ENCODE assay signal across 12 mouse cellular contexts in the genomic region with DNA sequence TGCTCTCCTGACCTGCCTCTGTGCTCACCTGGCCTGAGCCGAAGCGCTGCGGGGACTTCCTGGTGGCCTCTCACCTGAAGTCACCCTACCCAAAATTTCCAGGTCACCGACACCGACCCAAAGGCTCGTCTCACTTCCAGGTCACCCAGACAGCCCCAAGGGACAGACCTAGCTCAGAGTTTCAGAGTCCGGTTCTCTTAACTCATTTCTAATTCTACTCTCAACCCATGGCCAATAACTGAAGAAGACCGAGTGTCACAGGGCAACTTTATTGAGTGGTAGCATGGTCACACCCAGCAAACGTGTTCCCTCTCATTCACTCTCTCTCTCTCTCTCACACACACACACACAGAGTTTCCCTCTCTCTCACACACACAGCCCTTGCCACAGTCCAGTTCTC. TPM values are rescaled to one million over a fixed set of nuclear protein-coding genes. Genes with fewer than 3 reads are reported as not detected.
DNase-seq lines count a peak whose midpoint lies in the region; ATAC-seq and TF ChIP-seq lines count a peak whose summit lies in the region.
"Had no signal": no experiment of that assay in that cellular context is flagged by ENCODE, and none has a peak within 500 bp of the region (broad histone marks: within the 10 kb centered on the region; RNA-seq: fewer than 3 reads in every experiment).

No protein-coding gene starts in this region.

- no peak for TF ChIP-seq CTCF in forebrain, postnatal 0 days (IDR thresholded peaks at IDR 0.05; ENCODE audit: low read depth)
- TF ChIP-seq CTCF in liver, postnatal 0 days (IDR thresholded peaks at IDR 0.05; ENCODE audit: low read depth) = no peak

- H3K9me3 ChIP-seq in heart, embryonic 14.5 days (ENCODE audit: control insufficient read depth, low read length) = no peaks in the 10 kb centered on the region
- no peaks in the 10 kb centered on the region for H3K9me3 ChIP-seq in ES-E14 (ENCODE audit: control insufficient read depth, insufficient read depth, low read depth, low read length)
- H3K9me3 ChIP-seq in forebrain, postnatal 0 days (ENCODE audit: low read length) = no peaks in the 10 kb centered on the region
- no peaks in the 10 kb centered on the region for H3K9me3 ChIP-seq in liver, postnatal 0 days (ENCODE audit: low read length)

- peaks cover 8 to 11% of the 10 kb centered on the region in 2 experiments; a peak in 3 of 4 replicates for H3K4me1 ChIP-seq in heart, embryonic 14.5 days (ENCODE audit: control insufficient read depth in 2 of 2, insufficient read depth in 2 of 2, low read length in 2 of 2)
- peaks cover 1 to 39% of the 10 kb centered on the region in 2 experiments; a peak in 2 of 4 replicates for H3K4me1 ChIP-seq in ES-E14 (ENCODE audit: control insufficient read depth in 2 of 2, insufficient read depth in 2 of 2, low read length in 2 of 2, poor library complexity in 1 of 2)
- no peaks in the 10 kb centered on the region for H3K4me1 ChIP-seq in forebrain, postnatal 0 days (ENCODE audit: insufficient read depth)
- peaks cover 18% of the 10 kb centered on the region for H3K4me1 ChIP-seq in liver, postnatal 0 days (ENCODE audit: insufficient read depth)

- no peak for ATAC-seq in heart, embryonic 14.5 days (ENCODE audit: insufficient number of reproducible peaks, insufficient read depth, low FRiP score, low read depth)
- ATAC-seq in forebrain, postnatal 0 days = no peak
- ATAC-seq in liver, postnatal 0 days = no peak

- no peak overlapping the region for H3K27ac ChIP-seq in heart, embryonic 14.5 days (replicated peaks in 1 of 2; ENCODE audit: control insufficient read depth in 1 of 2, insufficient read depth in 1 of 2, low read depth in 2 of 2, low read length in 2 of 2)
- H3K27ac ChIP-seq in ES-E14 (ENCODE audit: insufficient read depth, low read depth, low read length, poor library complexity, severe bottlenecking) = peak overlapping the region; percentile 86
- no peak overlapping the region for H3K27ac ChIP-seq in forebrain, postnatal 0 days (ENCODE audit: low read depth, low read length)
- no peak overlapping the region for H3K27ac ChIP-seq in liver, postnatal 0 days (ENCODE audit: low read depth)

- intact Hi-C loops in heart, postnatal 10 days (cut with DNase I) = no loop called here
- intact Hi-C loops in left cerebral cortex, postnatal 36 days (cut with DNase I) = no loop called here

- in situ Hi-C loops in ES-E14 (cut with MboI; ENCODE audit: low sequenced_read_pairs in 2 of 2, unreplicated experiment in 2 of 2) = no loop called here

- 17% methylated on average over 9 of the region's 9 CpGs for WGBS in heart, embryonic 14.5 days
- 18% methylated on average over 9 of the region's 9 CpGs for WGBS in forebrain, postnatal 0 days
- WGBS in liver, postnatal 0 days (ENCODE audit: insufficient replicate concordance) = 10% methylated on average over 9 of the region's 9 CpGs

- peak overlapping the region; percentile 54 to 62; a peak in 3 of 4 replicates for H3K4me3 ChIP-seq in heart, embryonic 14.5 days (ENCODE audit: control insufficient read depth in 1 of 2, insufficient read depth in 1 of 2, low read depth in 1 of 2, low read length in 2 of 2)
- peak overlapping the region; percentile 62 to 72 for H3K4me3 ChIP-seq in ES-E14 (ENCODE audit: insufficient read depth in 1 of 2, low read depth in 1 of 2, low read length in 2 of 2, poor library complexity in 1 of 2, severe bottlenecking in 1 of 2)
- peak overlapping the region; percentile 33; the same call in 1 of the 2 replicates for H3K4me3 ChIP-seq in forebrain, postnatal 0 days (ENCODE audit: low read depth, low read length)
- H3K4me3 ChIP-seq in liver, postnatal 0 days (ENCODE audit: low read depth, low read length) = peak overlapping the region; percentile 54

- peaks cover 35% of the 10 kb centered on the region for H3K27me3 ChIP-seq in heart, embryonic 14.5 days (ENCODE audit: control insufficient read depth, insufficient read depth, low read length)
- peaks cover 32% of the 10 kb centered on the region for H3K27me3 ChIP-seq in forebrain, postnatal 0 days (ENCODE audit: insufficient read depth, low read length)
- H3K27me3 ChIP-seq in liver, postnatal 0 days (ENCODE audit: insufficient read depth, low read length) = peaks cover 22% of the 10 kb centered on the region
- H3K27me3 ChIP-seq: Patski had no signal

- DNase-seq in heart, postnatal 10 days = no peak
- no peak for DNase-seq in ES-E14 (ENCODE audit: low read depth, low spot score)
- DNase-seq in forebrain, postnatal 0 days = no peak
- no peak for DNase-seq in liver, postnatal 0 days
- DNase-seq in left cerebral cortex, postnatal 36 days (ENCODE audit: low spot score in 2 of 2) = no peak
- DNase-seq in adrenal gland, adult 8-10 months = no peak
- DNase-seq in layer of hippocampus, adult 18-20 months (ENCODE audit: low spot score in 2 of 2) = no peak

- H3K4me2 ChIP-seq in heart, embryonic 14.5 days (ENCODE audit: low read length) = peak overlapping the region; percentile 95
- H3K4me2 ChIP-seq in forebrain, postnatal 0 days (ENCODE audit: low read depth) = peak overlapping the region; percentile 67
- peak overlapping the region; percentile 81 for H3K4me2 ChIP-seq in liver, postnatal 0 days (ENCODE audit: low read depth, low read length)

- TF ChIP-seq EP300 in liver, postnatal 0 days (IDR thresholded peaks at IDR 0.05; ENCODE audit: low read depth) = no peak

- peaks cover 14% of the 10 kb centered on the region; the same call in 1 of the 2 replicates for H3K36me3 ChIP-seq in heart, embryonic 14.5 days (ENCODE audit: control insufficient read depth, insufficient read depth, low read length)
- peaks cover 2% of the 10 kb centered on the region; the same call in 1 of the 2 replicates for H3K36me3 ChIP-seq in ES-E14 (ENCODE audit: control insufficient read depth, insufficient read depth, low read length, poor library complexity, severe bottlenecking)
- H3K36me3 ChIP-seq in forebrain, postnatal 0 days (ENCODE audit: insufficient read depth) = peaks cover 12% of the 10 kb centered on the region
- H3K36me3 ChIP-seq in liver, postnatal 0 days (replicated peaks; ENCODE audit: insufficient read depth, low read length) = peaks cover 10% of the 10 kb centered on the region

- H3K9ac ChIP-seq in heart, embryonic 14.5 days (ENCODE audit: low read length) = peak overlapping the region; percentile 61; the same call in 1 of the 2 replicates
- H3K9ac ChIP-seq in ES-E14 (ENCODE audit: insufficient read depth, low read depth, low read length, poor library complexity, severe bottlenecking) = peak overlapping the region; percentile 77
- H3K9ac ChIP-seq in forebrain, postnatal 0 days = no peak overlapping the region
- H3K9ac ChIP-seq in liver, postnatal 0 days (replicated peaks) = no peak overlapping the region; the same call in 1 of the 2 replicates

RNA-seq across cellular contexts. Expression of gene Sfn, which starts 1.7 kb away (rescaled TPM):
- polyA plus RNA-seq in heart, embryonic 14.5 days (2014; fragmentation: Nextera tagmentation; extraction: Ambion mirVana) = 0.40 and 1.4 TPM in 2 replicates
- total RNA-seq in heart, postnatal 10 days (2021) = 1 to 10 TPM; 1.3 to 1.9 TPM
- 35.8 and 46.6 TPM in 2 replicates for total RNA-seq in ES-E14 (2012; rRNA removed)
- total RNA-seq in forebrain, postnatal 0 days (2014; rRNA removed) = 3.2 and 3.3 TPM in 2 replicates
- 0.62 and 0.88 TPM in 2 replicates for polyA plus RNA-seq in forebrain, postnatal 0 days (2015; fragmentation: Nextera tagmentation; extraction: Ambion mirVana)
- 0.40 and 0.59 TPM in 2 replicates for polyA plus RNA-seq in liver, postnatal 0 days (2015; fragmentation: Nextera tagmentation; extraction: Ambion mirVana)
- 1 to 10 TPM; 1.9 to 2.5 TPM for total RNA-seq in left cerebral cortex, postnatal 36 days (2021)
- total RNA-seq in adrenal gland, adult 8-10 months (2022) = 1 to 10 TPM; 2.0 to 3.0 (median 2.3) TPM
- 1 to 10 TPM; 2.7 to 3.2 TPM for total RNA-seq in layer of hippocampus, adult 18-20 months (2021)

RNA-seq across cellular contexts. Expression of gene Gpn2, which starts 16.1 kb away (rescaled TPM):
- 11.2 and 12.5 TPM in 2 replicates for polyA plus RNA-seq in heart, embryonic 14.5 days (2014; fragmentation: Nextera tagmentation; extraction: Ambion mirVana)
- total RNA-seq in heart, postnatal 10 days (2021) = 1 to 10 TPM; 9.0 to 9.8 TPM
- 39.5 and 52.6 TPM in 2 replicates for total RNA-seq in ES-E14 (2012; rRNA removed)
- total RNA-seq in forebrain, postnatal 0 days (2014; rRNA removed) = 18.5 and 20.5 TPM in 2 replicates
- polyA plus RNA-seq in forebrain, postnatal 0 days (2015; fragmentation: Nextera tagmentation; extraction: Ambion mirVana) = 16.8 and 19.7 TPM in 2 replicates
- 10.2 and 10.9 TPM in 2 replicates for polyA plus RNA-seq in liver, postnatal 0 days (2015; fragmentation: Nextera tagmentation; extraction: Ambion mirVana)
- 10 to 100 TPM in 1 of 2 experiments, 1 to 10 TPM in 1; 9.5 to 10.7 TPM for total RNA-seq in left cerebral cortex, postnatal 36 days (2021)
- total RNA-seq in adrenal gland, adult 8-10 months (2022) = 10 to 100 TPM; 17.0 to 19.4 (median 18.5) TPM
- 10 to 100 TPM; 10.7 to 12.1 TPM for total RNA-seq in layer of hippocampus, adult 18-20 months (2021)

RNA-seq across cellular contexts. Expression of gene Gpatch3, which starts 25.8 kb away (rescaled TPM):
- 5.4 and 6.1 TPM in 2 replicates for polyA plus RNA-seq in heart, embryonic 14.5 days (2014; fragmentation: Nextera tagmentation; extraction: Ambion mirVana)
- total RNA-seq in heart, postnatal 10 days (2021) = 1 to 10 TPM; 5.1 to 8.3 TPM
- 14.4 and 19.9 TPM in 2 replicates for total RNA-seq in ES-E14 (2012; rRNA removed)
- 8.4 and 11.8 TPM in 2 replicates for total RNA-seq in forebrain, postnatal 0 days (2014; rRNA removed)
- polyA plus RNA-seq in forebrain, postnatal 0 days (2015; fragmentation: Nextera tagmentation; extraction: Ambion mirVana) = 4.2 and 5.4 TPM in 2 replicates
- polyA plus RNA-seq in liver, postnatal 0 days (2015; fragmentation: Nextera tagmentation; extraction: Ambion mirVana) = 4.5 and 5.3 TPM in 2 replicates
- total RNA-seq in left cerebral cortex, postnatal 36 days (2021) = 10 to 100 TPM in 1 of 2 experiments, 1 to 10 TPM in 1; 9.2 to 10.3 TPM
- 10 to 100 TPM in 2 of 4 experiments, 1 to 10 TPM in 2; 6.1 to 15.6 (median 9.6) TPM for total RNA-seq in adrenal gland, adult 8-10 months (2022)
- 10 to 100 TPM in 1 of 2 experiments, 1 to 10 TPM in 1; 9.6 to 10.1 TPM for total RNA-seq in layer of hippocampus, adult 18-20 months (2021)

RNA-seq across cellular contexts. Expression of gene Nr0b2, which starts 47.1 kb away (rescaled TPM):
- 15.8 and 18.7 TPM in 2 replicates for polyA plus RNA-seq in heart, embryonic 14.5 days (2014; fragmentation: Nextera tagmentation; extraction: Ambion mirVana)
- total RNA-seq in heart, postnatal 10 days (2021) = 10 to 100 TPM; 13.9 to 20.4 TPM
- 0.31 and 0.32 TPM in 2 replicates for total RNA-seq in ES-E14 (2012; rRNA removed)
- not detected in 2 replicates for total RNA-seq in forebrain, postnatal 0 days (2014; rRNA removed)
- polyA plus RNA-seq in forebrain, postnatal 0 days (2015; fragmentation: Nextera tagmentation; extraction: Ambion mirVana) = not detected in 2 replicates
- 32.7 and 44.1 TPM in 2 replicates for polyA plus RNA-seq in liver, postnatal 0 days (2015; fragmentation: Nextera tagmentation; extraction: Ambion mirVana)
- total RNA-seq in left cerebral cortex, postnatal 36 days (2021) = not detected
- total RNA-seq in adrenal gland, adult 8-10 months (2022) = 10 to 100 TPM; 39.6 to 62.0 (median 48.8) TPM
- not detected for total RNA-seq in layer of hippocampus, adult 18-20 months (2021)
- total RNA-seq: common myeloid progenitor, adult 5-6 weeks; megakaryocyte-erythroid progenitor cell, adult 5-6 weeks had no signal
- polyA plus RNA-seq: Patski; urinary bladder, adult 2 months had no signal

RNA-seq across cellular contexts. Expression of gene Zdhhc18, which starts 49.6 kb away (rescaled TPM):
- polyA plus RNA-seq in heart, embryonic 14.5 days (2014; fragmentation: Nextera tagmentation; extraction: Ambion mirVana) = 3.4 and 4.7 TPM in 2 replicates
- total RNA-seq in heart, postnatal 10 days (2021) = 10 to 100 TPM; 21.9 to 25.0 TPM
- 39.0 and 55.8 TPM in 2 replicates for total RNA-seq in ES-E14 (2012; rRNA removed)
- total RNA-seq in forebrain, postnatal 0 days (2014; rRNA removed) = 14.8 and 21.2 TPM in 2 replicates
- polyA plus RNA-seq in forebrain, postnatal 0 days (2015; fragmentation: Nextera tagmentation; extraction: Ambion mirVana) = 9.3 and 9.6 TPM in 2 replicates
- polyA plus RNA-seq in liver, postnatal 0 days (2015; fragmentation: Nextera tagmentation; extraction: Ambion mirVana) = 2.1 and 2.6 TPM in 2 replicates
- total RNA-seq in left cerebral cortex, postnatal 36 days (2021) = 10 to 100 TPM; 37.6 to 40.6 TPM
- total RNA-seq in adrenal gland, adult 8-10 months (2022) = 10 to 100 TPM; 17.9 to 39.5 (median 29.0) TPM
- total RNA-seq in layer of hippocampus, adult 18-20 months (2021) = 10 to 100 TPM; 32.3 to 33.8 TPM

Comparison
In these comparisons a context has a peak if more than half of its experiments do, and no peak if none do; other contexts are left out.
1. H3K9ac ChIP-seq: peak in heart, embryonic 14.5 days (single experiment) and ES-E14 (single experiment); none in forebrain, postnatal 0 days (single experiment) and liver, postnatal 0 days (single experiment).
2. Peak in every context shown above with its lines, with median percentiles within 50 percentile points of each other: H3K4me2 ChIP-seq and H3K4me3 ChIP-seq.